Mouse (Mus musculus): ENCODE data around the gene Hip1r. TPM values are rescaled to one million over a fixed set of nuclear protein-coding genes. Genes with fewer than 3 reads are reported as not detected.

Gene Hip1r
- total and polyA plus RNA-seq, 3 experiments = 7.9 to 21.7 (median 14.9) TPM

DNA sequence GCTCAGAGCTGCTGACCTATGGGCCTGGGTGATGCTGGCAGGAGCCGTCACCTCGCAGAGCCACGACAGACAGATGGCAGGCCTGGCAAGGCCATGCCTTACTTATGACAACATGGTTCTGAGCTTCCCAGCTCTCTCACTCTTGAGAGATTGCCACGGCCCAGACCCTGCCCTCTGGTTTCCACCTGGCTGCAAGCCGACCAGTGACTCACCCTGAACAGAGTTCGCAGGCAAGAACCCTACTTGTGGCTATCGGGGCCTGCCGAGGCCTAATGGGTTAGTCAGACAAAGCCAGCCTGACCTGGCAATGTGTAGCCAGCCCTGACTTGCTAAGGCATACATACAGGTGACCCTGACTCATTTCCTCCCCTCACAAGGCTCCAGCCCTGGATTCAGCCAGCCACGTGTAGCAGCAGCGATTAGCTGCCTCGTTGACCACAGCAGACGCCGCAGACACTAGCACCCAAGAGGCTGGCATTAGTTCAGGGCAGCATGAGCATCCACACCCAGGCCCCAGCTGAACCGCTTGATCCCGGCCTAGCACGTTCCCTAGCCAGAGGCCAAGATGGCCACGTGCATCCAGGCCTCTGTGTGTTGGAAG is 33.6 kb downstream of the Hip1r start:
- Histone ChIP-seq H3K27me3 (ENCODE audit: insufficient read depth, low read length) (no peaks in the 10 kb centered on the region), H3K36me3 (replicated peaks) (peaks cover 99% of the 10 kb centered on the region), H3K4me1 (ENCODE audit: insufficient read depth, low read depth, low read length) (peaks cover 19% of the 10 kb centered on the region), H3K9me3 (replicated peaks) (no peaks in the 10 kb centered on the region), H3K4me3 (ENCODE audit: low read depth, low read length) (no peak overlapping the region)
- TF ChIP-seq CTCF (IDR thresholded peaks at IDR 0.05; ENCODE audit: low read depth, low read length) = no peak
- TF ChIP-seq POLR2AphosphoS5 (IDR thresholded peaks at IDR 0.05; ENCODE audit: insufficient replicate concordance, low read depth, low read length) = no peak
- no peak for TF ChIP-seq GATA2 (IDR thresholded peaks at IDR 0.05; ENCODE audit: borderline replicate concordance, low read depth, low read length)
- no peak for TF ChIP-seq GATA1 (IDR thresholded peaks at IDR 0.05; ENCODE audit: borderline replicate concordance, low read length)
- no peak for TF ChIP-seq TAL1 (conservative IDR thresholded peaks at IDR 0.05; ENCODE audit: low read depth, low read length)
- DNase-seq (ENCODE audit: low spot score) = no peak
- ATAC-seq (ENCODE audit: extremely low read depth, insufficient number of reproducible peaks, low FRiP score, poor library complexity, severe bottlenecking) = no peak

DNA sequence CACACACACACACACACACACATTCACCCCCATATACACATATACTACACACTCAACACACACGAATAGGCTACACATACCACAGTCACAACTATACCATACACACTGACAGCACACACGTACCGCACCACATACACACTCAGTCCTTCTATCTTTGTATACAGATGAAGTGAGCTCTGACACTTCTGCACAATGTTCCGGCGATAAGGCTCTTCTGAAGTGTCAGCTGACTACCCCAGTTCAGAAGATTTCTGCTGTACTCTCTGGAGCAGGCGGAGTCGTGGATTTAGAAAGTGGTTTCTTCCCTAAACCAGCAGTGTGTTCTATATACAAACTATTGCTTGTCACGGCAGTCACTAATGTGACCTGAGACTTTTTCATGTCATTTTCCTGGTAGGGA is 36.6 kb downstream of the Hip1r start:
- H3K36me3 ChIP-seq (replicated peaks) = peaks cover 99% of the 10 kb centered on the region
- ATAC-seq (ENCODE audit: extremely low read depth, insufficient number of reproducible peaks, low FRiP score, poor library complexity, severe bottlenecking) (no peak), DNase-seq (ENCODE audit: low spot score) (no peak)
- H3K4me3 ChIP-seq (ENCODE audit: low read depth, low read length) = no peak overlapping the region
- peaks cover 38% of the 10 kb centered on the region for H3K4me1 ChIP-seq (ENCODE audit: insufficient read depth, low read depth, low read length)
- no peak for TF ChIP-seq POLR2AphosphoS5 (IDR thresholded peaks at IDR 0.05; ENCODE audit: insufficient replicate concordance, low read depth, low read length)
- TF ChIP-seq TAL1 (conservative IDR thresholded peaks at IDR 0.05; ENCODE audit: low read depth, low read length) = no peak
- TF ChIP-seq GATA1 (IDR thresholded peaks at IDR 0.05; ENCODE audit: borderline replicate concordance, low read length) = no peak
- TF ChIP-seq GATA2 (IDR thresholded peaks at IDR 0.05; ENCODE audit: borderline replicate concordance, low read depth, low read length) = no peak
- no peak for TF ChIP-seq CTCF (IDR thresholded peaks at IDR 0.05; ENCODE audit: low read depth, low read length)
- no peaks in the 10 kb centered on the region for H3K9me3 ChIP-seq (replicated peaks)
- H3K27me3 ChIP-seq (ENCODE audit: insufficient read depth, low read length) = no peaks in the 10 kb centered on the region

DNA sequence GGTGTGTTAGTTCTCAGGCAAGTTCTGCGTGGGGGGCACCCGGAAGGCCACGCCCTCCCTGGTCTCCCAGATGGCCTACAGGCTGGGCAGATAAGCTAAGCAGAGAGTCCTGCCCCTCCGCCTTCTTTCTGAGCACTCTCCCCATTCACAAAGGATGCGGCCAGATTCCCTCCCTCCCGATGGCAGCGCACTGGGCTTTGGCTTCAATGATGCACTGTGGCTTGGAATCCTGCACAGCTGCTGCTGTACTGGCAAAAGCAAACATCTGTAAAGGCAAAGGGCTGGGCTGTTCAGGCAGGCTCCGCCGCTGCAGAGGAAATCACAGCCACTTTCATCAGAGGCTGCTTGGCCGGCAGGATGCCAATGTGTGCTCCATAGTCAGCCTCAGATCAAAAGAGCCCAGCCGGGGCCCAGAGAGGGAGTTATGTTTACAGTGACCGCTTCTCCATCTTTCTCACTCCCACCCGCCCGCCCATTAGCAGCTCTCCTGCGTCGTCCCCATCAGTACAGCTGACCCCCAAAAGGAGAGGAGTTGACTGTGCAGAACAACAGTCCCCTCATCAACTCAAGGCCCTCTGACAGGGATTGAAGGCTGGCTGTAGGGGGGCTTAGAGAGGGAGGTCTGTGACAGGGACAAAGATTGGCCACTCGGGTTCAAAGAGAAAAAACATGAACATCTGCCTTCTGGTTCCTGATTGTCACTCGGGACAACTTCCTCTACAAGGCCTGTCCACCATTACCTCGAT is 37.7 kb downstream of the Hip1r start:
- peaks cover 96% of the 10 kb centered on the region for H3K36me3 ChIP-seq (replicated peaks)
- TF ChIP-seq TAL1 (conservative IDR thresholded peaks at IDR 0.05; ENCODE audit: low read depth, low read length) (no peak), GATA1 (IDR thresholded peaks at IDR 0.05; ENCODE audit: borderline replicate concordance, low read length) (no peak), CTCF (IDR thresholded peaks at IDR 0.05; ENCODE audit: low read depth, low read length) (no peak), GATA2 (IDR thresholded peaks at IDR 0.05; ENCODE audit: borderline replicate concordance, low read depth, low read length) (no peak), POLR2AphosphoS5 (IDR thresholded peaks at IDR 0.05; ENCODE audit: insufficient replicate concordance, low read depth, low read length) (no peak)
- no peak overlapping the region for H3K4me3 ChIP-seq (ENCODE audit: low read depth, low read length)
- ATAC-seq (ENCODE audit: extremely low read depth, insufficient number of reproducible peaks, low FRiP score, poor library complexity, severe bottlenecking) (no peak), DNase-seq (ENCODE audit: low spot score) (no peak)
- no peaks in the 10 kb centered on the region for H3K9me3 ChIP-seq (replicated peaks)
- H3K4me1 ChIP-seq (ENCODE audit: insufficient read depth, low read depth, low read length) = peaks cover 43% of the 10 kb centered on the region
- no peaks in the 10 kb centered on the region for H3K27me3 ChIP-seq (ENCODE audit: insufficient read depth, low read length)

DNA sequence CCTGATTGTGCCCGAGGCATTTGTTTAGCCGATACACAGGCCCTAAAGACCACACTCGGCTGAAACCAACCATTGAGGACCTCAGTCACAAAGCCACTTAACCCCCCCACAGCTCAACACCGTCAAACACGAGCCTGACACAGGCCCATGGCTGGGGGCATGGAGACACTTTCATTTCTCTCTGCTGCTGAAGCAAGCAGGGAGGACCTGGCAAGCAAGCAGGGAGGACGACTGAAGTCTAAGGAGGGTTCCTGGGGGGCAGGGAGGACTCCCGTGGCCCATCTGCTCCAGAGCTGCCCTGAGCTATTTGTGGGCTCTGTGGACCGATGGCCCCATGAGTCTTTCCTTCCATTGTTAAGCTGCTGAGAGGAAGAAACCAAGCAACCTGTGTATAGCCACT is 38.5 kb downstream of the Hip1r start:
- Histone ChIP-seq H3K4me1 (ENCODE audit: insufficient read depth, low read depth, low read length) (peaks cover 52% of the 10 kb centered on the region), H3K36me3 (replicated peaks) (peaks cover 96% of the 10 kb centered on the region), H3K9me3 (replicated peaks) (no peaks in the 10 kb centered on the region), H3K4me3 (ENCODE audit: low read depth, low read length) (no peak overlapping the region), H3K27me3 (ENCODE audit: insufficient read depth, low read length) (no peaks in the 10 kb centered on the region)
- ATAC-seq (ENCODE audit: extremely low read depth, insufficient number of reproducible peaks, low FRiP score, poor library complexity, severe bottlenecking) = no peak
- no peak for DNase-seq (ENCODE audit: low spot score)
- TF ChIP-seq POLR2AphosphoS5 (IDR thresholded peaks at IDR 0.05; ENCODE audit: insufficient replicate concordance, low read depth, low read length) = no peak
- TF ChIP-seq GATA2 (IDR thresholded peaks at IDR 0.05; ENCODE audit: borderline replicate concordance, low read depth, low read length) = no peak
- TF ChIP-seq CTCF (IDR thresholded peaks at IDR 0.05; ENCODE audit: low read depth, low read length) = no peak
- TF ChIP-seq TAL1 (conservative IDR thresholded peaks at IDR 0.05; ENCODE audit: low read depth, low read length) = no peak
- no peak for TF ChIP-seq GATA1 (IDR thresholded peaks at IDR 0.05; ENCODE audit: borderline replicate concordance, low read length)

DNA sequence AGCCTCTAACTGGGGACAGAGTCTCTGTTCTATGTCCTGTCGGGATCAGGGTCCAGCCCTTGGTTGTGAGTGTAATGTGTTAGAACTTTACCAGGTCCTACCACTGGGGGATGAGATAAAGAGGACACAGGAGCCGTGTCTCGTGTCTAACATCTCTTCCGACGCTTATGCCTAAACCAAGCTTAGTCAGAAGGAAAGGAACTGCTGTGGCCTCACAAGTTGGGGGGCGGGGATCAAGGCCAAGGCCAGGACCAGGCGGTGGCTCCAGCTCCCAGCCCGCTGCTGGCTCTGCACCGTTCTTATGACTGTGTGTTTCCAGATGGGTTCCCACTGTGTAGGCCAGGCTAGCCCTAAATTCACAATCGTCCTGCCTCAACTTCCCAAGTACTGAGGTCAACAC is 39.5 kb downstream of the Hip1r start:
- Histone ChIP-seq H3K4me3 (ENCODE audit: low read depth, low read length) (no peak overlapping the region), H3K9me3 (replicated peaks) (no peaks in the 10 kb centered on the region), H3K36me3 (replicated peaks) (peaks cover 96% of the 10 kb centered on the region), H3K4me1 (ENCODE audit: insufficient read depth, low read depth, low read length) (peaks cover 61% of the 10 kb centered on the region), H3K27me3 (ENCODE audit: insufficient read depth, low read length) (no peaks in the 10 kb centered on the region)
- TF ChIP-seq GATA1 (IDR thresholded peaks at IDR 0.05; ENCODE audit: borderline replicate concordance, low read length) (no peak), CTCF (IDR thresholded peaks at IDR 0.05; ENCODE audit: low read depth, low read length) (no peak), TAL1 (conservative IDR thresholded peaks at IDR 0.05; ENCODE audit: low read depth, low read length) (no peak), GATA2 (IDR thresholded peaks at IDR 0.05; ENCODE audit: borderline replicate concordance, low read depth, low read length) (no peak), POLR2AphosphoS5 (IDR thresholded peaks at IDR 0.05; ENCODE audit: insufficient replicate concordance, low read depth, low read length) (no peak)
- ATAC-seq (ENCODE audit: extremely low read depth, insufficient number of reproducible peaks, low FRiP score, poor library complexity, severe bottlenecking) (no peak), DNase-seq (ENCODE audit: low spot score) (no peak)

DNA sequence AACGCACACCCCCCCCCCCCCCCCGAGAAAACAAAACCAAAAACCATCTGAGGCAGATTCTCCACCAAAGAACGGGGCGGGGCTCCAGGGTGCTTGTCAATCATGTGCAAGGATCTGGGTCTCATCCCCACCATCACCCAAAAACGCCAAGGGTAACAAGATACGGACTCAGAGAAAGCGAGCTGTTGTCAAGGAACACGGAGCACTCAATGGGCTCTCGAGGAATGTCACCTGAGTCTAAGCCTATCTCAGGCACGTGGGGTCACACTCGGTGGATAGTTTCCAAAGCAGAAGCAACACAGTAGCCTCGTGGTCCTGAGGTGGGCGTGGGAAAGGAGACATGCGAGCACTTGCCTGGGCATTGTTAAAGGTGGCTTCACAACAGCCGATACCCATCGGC is 40.3 kb downstream of the Hip1r start:
- DNase-seq (ENCODE audit: low spot score) (no peak), ATAC-seq (ENCODE audit: extremely low read depth, insufficient number of reproducible peaks, low FRiP score, poor library complexity, severe bottlenecking) (no peak)
- H3K4me3 ChIP-seq (ENCODE audit: low read depth, low read length) = no peak overlapping the region
- H3K4me1 ChIP-seq (ENCODE audit: insufficient read depth, low read depth, low read length) = peaks cover 69% of the 10 kb centered on the region
- TF ChIP-seq POLR2AphosphoS5 (IDR thresholded peaks at IDR 0.05; ENCODE audit: insufficient replicate concordance, low read depth, low read length) = no peak
- TF ChIP-seq GATA2 (IDR thresholded peaks at IDR 0.05; ENCODE audit: borderline replicate concordance, low read depth, low read length) = no peak
- TF ChIP-seq GATA1 (IDR thresholded peaks at IDR 0.05; ENCODE audit: borderline replicate concordance, low read length) = no peak
- TF ChIP-seq CTCF (IDR thresholded peaks at IDR 0.05; ENCODE audit: low read depth, low read length) = no peak
- no peak for TF ChIP-seq TAL1 (conservative IDR thresholded peaks at IDR 0.05; ENCODE audit: low read depth, low read length)
- peaks cover 95% of the 10 kb centered on the region for H3K36me3 ChIP-seq (replicated peaks)
- no peaks in the 10 kb centered on the region for H3K9me3 ChIP-seq (replicated peaks)
- H3K27me3 ChIP-seq (ENCODE audit: insufficient read depth, low read length) = no peaks in the 10 kb centered on the region
